Mouse (Mus musculus) heart, embryonic 16.5 days (tissue): ENCODE measurements at regions not wholly inside any gene's neighbourhood (a gene's known extent, or its start where the extent isn't known, plus 50 kb on each side); places are given as distances from the start of the nearest gene placed in this dataset.
A peak's percentile ranks its signal among the peaks of the same experiment; 100 is the strongest.
"Not testable (repeated sequence)": the region's sequence is repeated elsewhere in the genome, so short reads cannot be mapped to it uniquely, and the experiment has no call there.

Experiments
- ATAC-seq: fragments of 200-750 bp; cut with Nextera tagmentation; replicated peaks from 2 replicates; pipeline ENCODE4 v1.8.0; 2017; ENCODE audit warnings: moderate number of reproducible peaks; ENCODE audit not compliant: insufficient read depth, low FRiP score; ENCODE audit errors: extremely low read depth
- H3K27ac ChIP-seq: fragments of 300-500 bp; sonication (generic); 2 replicates; pipeline ENCODE4 v1.5.1; 2014; ENCODE audit warnings: mild to moderate bottlenecking, low read length, control low read depth, moderate library complexity
- H3K27me3 ChIP-seq: fragments of 300-500 bp; sonication (generic); 2 replicates; pipeline ENCODE4 v1.6.1; 2014; ENCODE audit warnings: low read length, mixed read lengths; ENCODE audit not compliant: control insufficient read depth, insufficient read depth
- H3K36me3 ChIP-seq: fragments of 300-500 bp; sonication (generic); 2 replicates; pipeline ENCODE4 v1.6.1; 2014; ENCODE audit not compliant: control insufficient read depth, insufficient read depth
- H3K4me1 ChIP-seq: fragments of 300-500 bp; sonication (generic); 2 replicates; pipeline ENCODE4 v1.6.1; 2014; ENCODE audit warnings: low read length, mixed read lengths; ENCODE audit not compliant: control insufficient read depth, insufficient read depth
- H3K4me2 ChIP-seq: fragments of 300-500 bp; sonication (generic); 2 replicates; pipeline ENCODE4 v1.6.1; 2014; ENCODE audit warnings: low read depth, mild to moderate bottlenecking, control low read depth, low read length
- H3K4me3 ChIP-seq: fragments of 300-500 bp; sonication (generic); 2 replicates; pipeline ENCODE4 v1.5.1; 2014; ENCODE audit warnings: mild to moderate bottlenecking, control low read depth, low read length
- H3K9ac ChIP-seq: fragments of 300-500 bp; sonication (generic); 2 replicates; pipeline ENCODE4 v1.6.1; 2014; ENCODE audit warnings: low read length, control low read depth
- H3K9me3 ChIP-seq: fragments of 300-500 bp; sonication (generic); replicated peaks from 2 replicates; pipeline ENCODE4 v1.6.1; 2016; ENCODE audit warnings: low read length; ENCODE audit not compliant: control insufficient read depth
- WGBS: fragments of 180-500 bp; shearing (Covaris S2); extraction: QIAGEN DNeasy Blood & Tissue Kit; methylation state at CpG from one replicate; pipeline ENCODE4 v1.1.7; 2014; 5-methylcytosine and 5-hydroxymethylcytosine counted together

- ATAC-seq, result no peak
- H3K9me3 ChIP-seq, result no peaks in the 10 kb centered on the region; the same call in 1 of the 2 replicates
- no peak overlapping the region for H3K4me3 ChIP-seq
- H3K27me3 ChIP-seq, result no peaks in the 10 kb centered on the region; the same call in 1 of the 2 replicates
- no peak overlapping the region for H3K9ac ChIP-seq
- no peaks in the 10 kb centered on the region for H3K36me3 ChIP-seq
- WGBS, result 70% methylated on average over 5 of the region's 5 CpGs
- no peaks in the 10 kb centered on the region for H3K4me1 ChIP-seq
- no peak overlapping the region for H3K4me2 ChIP-seq
- H3K27ac ChIP-seq, result no peak overlapping the region
Observed at GRCm38 (mm10) chr5:148789823-148790222, 139.3 kb downstream of the Katnal1 start.

GRCm38 (mm10) chr5:148789147-148789566 is 140.0 kb downstream of the Katnal1 start:
- ATAC-seq, result no peak
- WGBS, result 54% methylated on average over 6 of the region's 6 CpGs
- H3K27ac ChIP-seq, result no peak overlapping the region

GRCm38 (mm10) chr5:148788690-148789089 is 140.4 kb downstream of the Katnal1 start:
- H3K27me3 ChIP-seq, result no peaks in the 10 kb centered on the region; the same call in 1 of the 2 replicates
- no peak overlapping the region for H3K9ac ChIP-seq
- no peaks in the 10 kb centered on the region; the same call in 1 of the 2 replicates for H3K9me3 ChIP-seq
- 90% methylated on average over 8 of the region's 8 CpGs for WGBS
- ATAC-seq, result no peak
- no peak overlapping the region for H3K27ac ChIP-seq
- H3K4me2 ChIP-seq, result no peak overlapping the region
- H3K36me3 ChIP-seq, result no peaks in the 10 kb centered on the region
- no peaks in the 10 kb centered on the region for H3K4me1 ChIP-seq
- no peak overlapping the region for H3K4me3 ChIP-seq

More at GRCm38 (mm10) chr5:148789147-148789566, 140.0 kb downstream of the Katnal1 start:
- H3K4me1 ChIP-seq, result no peaks in the 10 kb centered on the region
- H3K9me3 ChIP-seq, result no peaks in the 10 kb centered on the region; the same call in 1 of the 2 replicates
- no peak overlapping the region for H3K9ac ChIP-seq
- H3K4me3 ChIP-seq, result no peak overlapping the region
- H3K27me3 ChIP-seq, result no peaks in the 10 kb centered on the region; the same call in 1 of the 2 replicates
- no peaks in the 10 kb centered on the region for H3K36me3 ChIP-seq
- no peak overlapping the region for H3K4me2 ChIP-seq

DNA sequence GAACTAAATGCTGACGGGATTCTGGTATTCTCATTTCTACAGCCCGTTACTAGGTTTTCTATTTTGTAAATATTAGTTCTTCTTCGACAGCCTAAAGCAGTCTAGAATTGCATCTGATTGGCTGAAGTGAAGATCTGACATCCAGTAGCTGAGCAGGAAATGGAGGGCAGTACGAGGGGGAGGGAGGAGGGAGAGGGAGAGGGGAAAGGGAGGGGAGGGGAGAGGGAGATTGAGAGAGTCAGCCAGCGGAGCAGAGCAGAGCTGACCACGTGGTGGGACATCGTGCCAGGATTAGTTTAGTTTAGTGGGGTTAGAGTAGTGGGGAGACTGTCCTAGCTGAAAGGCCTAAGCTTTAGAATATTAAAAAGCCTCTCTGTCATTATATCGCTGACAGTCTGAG is 141.8 kb downstream of the Katnal1 start:
- no peaks in the 10 kb centered on the region for H3K36me3 ChIP-seq
- H3K27ac ChIP-seq, result no peak overlapping the region
- WGBS, result 27% methylated on average over 8 of the region's 8 CpGs
- no peak overlapping the region for H3K9ac ChIP-seq
- ATAC-seq, result peak; percentile 76
- no peak overlapping the region for H3K4me3 ChIP-seq
- no peaks in the 10 kb centered on the region; the same call in 1 of the 2 replicates for H3K27me3 ChIP-seq
- H3K4me2 ChIP-seq, result no peak overlapping the region
- no peaks in the 10 kb centered on the region; the same call in 1 of the 2 replicates for H3K9me3 ChIP-seq
- no peaks in the 10 kb centered on the region for H3K4me1 ChIP-seq

DNA sequence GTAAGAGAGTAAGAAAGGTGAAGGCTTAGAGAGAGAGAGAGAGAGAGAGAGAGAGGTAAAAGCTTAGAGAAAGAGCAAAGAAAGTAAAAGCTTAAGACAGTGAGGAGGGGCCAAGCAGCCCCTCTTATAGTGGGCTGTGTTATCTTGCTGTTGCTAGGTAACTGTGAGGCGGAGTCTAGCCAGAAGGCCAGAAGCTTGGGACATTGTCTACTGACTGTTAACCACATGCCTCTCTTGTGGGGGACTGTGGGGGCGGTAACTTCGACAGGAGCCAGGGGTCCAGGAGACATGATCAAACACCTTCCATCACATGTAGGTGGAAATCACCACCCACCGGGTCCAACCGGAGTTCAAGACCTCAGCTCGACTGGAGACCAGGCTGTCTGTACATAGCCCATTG is 148.0 kb downstream of the Katnal1 start:
- not testable (repeated sequence) for H3K27ac ChIP-seq, H3K27me3 ChIP-seq, H3K4me1 ChIP-seq, ATAC-seq, H3K36me3 ChIP-seq, H3K9me3 ChIP-seq, H3K4me3 ChIP-seq, H3K9ac ChIP-seq, H3K4me2 ChIP-seq
- WGBS, result 56% methylated on average over 6 of the region's 6 CpGs

GRCm38 (mm10) chr5:148776796-148777659 is 152.1 kb downstream of the Katnal1 start:
- Histone ChIP-seq H3K36me3 (no peaks in the 10 kb centered on the region), H3K9me3 (no peaks in the 10 kb centered on the region), H3K4me3 (no peak overlapping the region), H3K9ac (no peak overlapping the region), H3K4me2 (no peak overlapping the region), H3K27me3 (no peaks in the 10 kb centered on the region), H3K27ac (no peak overlapping the region), H3K4me1 (no peaks in the 10 kb centered on the region)
- WGBS, result 70% methylated on average over 20 of the region's 20 CpGs
- ATAC-seq, result no peak

DNA sequence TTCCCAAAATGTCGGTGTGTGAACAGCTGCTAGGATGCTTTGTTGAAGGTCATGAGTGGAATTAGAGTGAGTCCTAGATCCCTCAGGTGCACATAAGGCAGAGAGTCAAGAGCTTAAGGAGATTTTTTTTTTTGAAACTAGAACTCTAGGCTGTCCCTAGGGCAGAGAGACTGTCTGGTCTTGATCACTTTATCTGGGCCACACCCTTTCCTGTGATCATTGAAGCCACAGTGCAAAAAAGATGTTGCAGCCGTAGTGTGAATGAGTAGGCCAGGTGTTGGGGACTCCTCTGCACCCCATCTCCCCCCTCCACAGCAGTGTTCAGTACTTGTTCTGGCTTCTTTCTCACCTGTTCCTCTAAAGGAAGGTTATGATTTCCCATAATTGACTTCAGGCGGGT is 153.9 kb downstream of the Katnal1 start:
- H3K9me3 ChIP-seq, result no peaks in the 10 kb centered on the region
- no peak overlapping the region for H3K4me2 ChIP-seq
- H3K36me3 ChIP-seq, result no peaks in the 10 kb centered on the region
- no peak overlapping the region for H3K4me3 ChIP-seq
- ATAC-seq, result no peak
- H3K27ac ChIP-seq, result no peak overlapping the region
- 78% methylated on average over 3 of the region's 3 CpGs for WGBS
- H3K27me3 ChIP-seq, result no peaks in the 10 kb centered on the region
- H3K4me1 ChIP-seq, result no peaks in the 10 kb centered on the region
- no peak overlapping the region for H3K9ac ChIP-seq

GRCm38 (mm10) chr5:148774446-148774845 is 154.7 kb downstream of the Katnal1 start:
- H3K4me2 ChIP-seq, result no peak overlapping the region
- WGBS, result 49% methylated on average over 3 of the region's 3 CpGs
- no peak overlapping the region for H3K27ac ChIP-seq
- no peak overlapping the region for H3K4me3 ChIP-seq
- no peak for ATAC-seq
- no peaks in the 10 kb centered on the region; the same call in 1 of the 2 replicates for H3K9me3 ChIP-seq
- H3K4me1 ChIP-seq, result no peaks in the 10 kb centered on the region
- H3K9ac ChIP-seq, result no peak overlapping the region
- H3K36me3 ChIP-seq, result no peaks in the 10 kb centered on the region
- no peaks in the 10 kb centered on the region for H3K27me3 ChIP-seq

- 68% methylated on average over 4 of the region's 4 CpGs for WGBS
Observed at GRCm38 (mm10) chr5:148769452-148769851, 159.7 kb downstream of the Katnal1 start.

More at GRCm38 (mm10) chr5:148769452-148769851, 159.7 kb downstream of the Katnal1 start:
- Histone ChIP-seq H3K36me3 (no peaks in the 10 kb centered on the region), H3K9ac (no peak overlapping the region), H3K27me3 (no peaks in the 10 kb centered on the region), H3K27ac (no peak overlapping the region), H3K4me3 (no peak overlapping the region), H3K4me2 (no peak overlapping the region), H3K4me1 (no peaks in the 10 kb centered on the region), H3K9me3 (no peaks in the 10 kb centered on the region; the same call in 1 of the 2 replicates)
- no peak for ATAC-seq
